Mouse (Mus musculus) activated CD4-positive, CD25-positive, alpha-beta regulatory T cell, adult 4 months (primary cell): ENCODE results near the gene Gstm1. TPM values are rescaled to one million over a fixed set of nuclear protein-coding genes. Genes with fewer than 3 reads are reported as not detected.
"Not testable (repeated sequence)": the region's sequence is repeated elsewhere in the genome, so short reads cannot be mapped to it uniquely, and the experiment has no call there.

Experiments
- ATAC-seq: one replicate; pipeline ENCODE4 v1.8.0; 2017
- polyA plus RNA-seq, 2 experiments: library from polyadenylated mRNA; unstranded; fragments of 100-300 nt; shearing (Covaris generic); gene quantifications; one replicate each; pipeline ENCODE4 v1.2.1; 2017

Gene Gstm1
- 1 to 10 TPM; 1.2 to 1.4 TPM for polyA plus RNA-seq

- ATAC-seq: peak; percentile 68
Observed at GRCm38 (mm10) chr3:108017473-108018189, at the start of gene Gstm1. Gene Gstm1 (minus strand): TSS chr3:108017973.

GRCm38 (mm10) chr3:108067370-108067934 is 49.7 kb upstream of the Gstm1 start:
- ATAC-seq: no peak

- no peak for ATAC-seq
Observed at GRCm38 (mm10) chr3:108065551-108065950, 47.8 kb upstream of the Gstm1 start.

- ATAC-seq: no peak
Observed at GRCm38 (mm10) chr3:108064672-108065071, 46.9 kb upstream of the Gstm1 start.

- no peak for ATAC-seq
Observed at GRCm38 (mm10) chr3:108062648-108063047, 44.9 kb upstream of the Gstm1 start.

GRCm38 (mm10) chr3:108061420-108061819 is 43.6 kb upstream of the Gstm1 start:
- peak; percentile 76 for ATAC-seq

- ATAC-seq: no peak
Observed at GRCm38 (mm10) chr3:108050493-108050892, 32.7 kb upstream of the Gstm1 start.

- ATAC-seq: no peak
Observed at GRCm38 (mm10) chr3:108048306-108048705, 30.5 kb upstream of the Gstm1 start.

- no peak for ATAC-seq
Observed at GRCm38 (mm10) chr3:108046944-108047655, 29.3 kb upstream of the Gstm1 start.

- peak; percentile 99 for ATAC-seq
Observed at GRCm38 (mm10) chr3:108044394-108045140, 26.8 kb upstream of the Gstm1 start, which contains the start of gene Gstm4. Gene Gstm4 (minus strand): TSS chr3:108044894.

GRCm38 (mm10) chr3:108033156-108033555 is 15.4 kb upstream of the Gstm1 start:
- ATAC-seq: no peak

- ATAC-seq: no peak
Observed at GRCm38 (mm10) chr3:108032113-108032512, 14.3 kb upstream of the Gstm1 start.

GRCm38 (mm10) chr3:108028641-108029365 is 11.0 kb upstream of the Gstm1 start:
- ATAC-seq: no peak

- no peak for ATAC-seq
Observed at GRCm38 (mm10) chr3:108026597-108026996, 8.8 kb upstream of the Gstm1 start.

- no peak for ATAC-seq
Observed at GRCm38 (mm10) chr3:108026049-108026448, 8.3 kb upstream of the Gstm1 start.

- ATAC-seq: no peak
Observed at GRCm38 (mm10) chr3:108025318-108025717, 7.5 kb upstream of the Gstm1 start.

GRCm38 (mm10) chr3:108022650-108023049 is 4.9 kb upstream of the Gstm1 start:
- ATAC-seq: no peak

GRCm38 (mm10) chr3:108020351-108021022 is 2.7 kb upstream of the Gstm1 start:
- ATAC-seq: not testable (repeated sequence)

- ATAC-seq: not testable (repeated sequence)
Observed at GRCm38 (mm10) chr3:108019226-108019625, 1.5 kb upstream of the Gstm1 start.

GRCm38 (mm10) chr3:108018190-108018820 is 532 bp upstream of the Gstm1 start:
- peak; percentile 18 for ATAC-seq

- ATAC-seq: not testable (repeated sequence)
Observed at GRCm38 (mm10) chr3:108016468-108016867, 1.3 kb downstream of the Gstm1 start.
